Comparison of ENCODE assay signal across 14 mouse cellular contexts in genomic region chr10:95256095-95256494, GRCm38 (mm10).
A peak's percentile ranks its signal among the peaks of the same experiment; 100 is the strongest.
DNase-seq lines count a peak whose midpoint lies in the region; ATAC-seq and TF ChIP-seq lines count a peak whose summit lies in the region.
"Had no signal": no experiment of that assay in that cellular context is flagged by ENCODE, and none has a peak within 500 bp of the region (broad histone marks: within the 10 kb centered on the region; RNA-seq: fewer than 3 reads in every experiment).

No protein-coding gene starts in this region.

- H3K4me3 ChIP-seq in forebrain, embryonic 10.5 days: no peak overlapping the region; the same call in 1 of the 2 replicates
- H3K4me3 ChIP-seq in forebrain, postnatal 0 days (ENCODE audit: low read depth, low read length): no peak overlapping the region
- no peak overlapping the region for H3K4me3 ChIP-seq in kidney, embryonic 16.5 days (ENCODE audit: low read length)
- no peak overlapping the region for H3K4me3 ChIP-seq in limb, embryonic 12.5 days (replicated peaks)

- no peak for ATAC-seq in forebrain, postnatal 0 days
- 0 out of 2 replicates have a peak, but pooled peaks have one; percentile 49 for ATAC-seq in kidney, embryonic 16.5 days (ENCODE audit: low FRiP score, low TSS enrichment)
- ATAC-seq in activated CD4-positive, CD25-positive, alpha-beta regulatory T cell, adult 4 months: peak; percentile 8
- ATAC-seq in limb, embryonic 12.5 days (ENCODE audit: insufficient number of reproducible peaks, insufficient read depth, low FRiP score, low TSS enrichment, low read depth): no peak
- ATAC-seq: inflammation-experienced regulatory T-cells, adult 6 months had no signal

- peaks cover 57% of the 10 kb centered on the region for H3K4me1 ChIP-seq in forebrain, embryonic 10.5 days
- peaks cover 12% of the 10 kb centered on the region for H3K4me1 ChIP-seq in forebrain, postnatal 0 days (ENCODE audit: insufficient read depth)
- peaks cover 18% of the 10 kb centered on the region; the same call in 1 of the 2 replicates for H3K4me1 ChIP-seq in kidney, embryonic 16.5 days (ENCODE audit: insufficient read depth, low read length)
- H3K4me1 ChIP-seq in limb, embryonic 12.5 days (replicated peaks): peaks cover 37% of the 10 kb centered on the region

- H3K9me3 ChIP-seq in forebrain, embryonic 10.5 days: no peaks in the 10 kb centered on the region
- H3K9me3 ChIP-seq in forebrain, postnatal 0 days (ENCODE audit: low read length): no peaks in the 10 kb centered on the region
- H3K9me3 ChIP-seq in kidney, embryonic 16.5 days (ENCODE audit: low read length): no peaks in the 10 kb centered on the region
- no peaks in the 10 kb centered on the region for H3K9me3 ChIP-seq in limb, embryonic 12.5 days

- TF ChIP-seq CTCF in forebrain, postnatal 0 days (IDR thresholded peaks at IDR 0.05; ENCODE audit: low read depth): no peak

- no peak for DNase-seq in forebrain, embryonic 10.5 days (ENCODE audit: extremely low spot score, low spot score)
- DNase-seq in forebrain, postnatal 0 days: no peak
- DNase-seq in kidney, adult 18-20 months: no peak
- DNase-seq in T-cell, adult 2 months (ENCODE audit: low spot score): no peak
- DNase-seq in layer of hippocampus, postnatal 10 days (ENCODE audit: low spot score in 2 of 2): no peak
- DNase-seq: adrenal gland, postnatal 25 days; cerebellum, postnatal 25 days; kidney, postnatal 25 days; right cerebral cortex, adult 18-20 months; spleen, adult 18-20 months had no signal

- H3K27me3 ChIP-seq in forebrain, embryonic 10.5 days (ENCODE audit: poor library complexity, severe bottlenecking): 0 out of 2 replicates have a peak, but pooled peaks cover 5% of the 10 kb centered on the region
- H3K27me3 ChIP-seq in forebrain, postnatal 0 days (ENCODE audit: insufficient read depth, low read length): no peaks in the 10 kb centered on the region
- no peaks in the 10 kb centered on the region for H3K27me3 ChIP-seq in kidney, embryonic 16.5 days (ENCODE audit: insufficient read depth, low read length)
- H3K27me3 ChIP-seq in limb, embryonic 12.5 days: peaks cover 7% of the 10 kb centered on the region; the same call in 1 of the 2 replicates

- no peak overlapping the region for H3K9ac ChIP-seq in forebrain, postnatal 0 days
- H3K9ac ChIP-seq in kidney, embryonic 16.5 days (replicated peaks; ENCODE audit: low read length): no peak overlapping the region
- no peak overlapping the region for H3K9ac ChIP-seq in limb, embryonic 12.5 days (replicated peaks)

- 31% methylated on average over 7 of the region's 7 CpGs for WGBS in forebrain, embryonic 10.5 days
- 28% methylated on average over 7 of the region's 7 CpGs for WGBS in forebrain, postnatal 0 days
- 19% methylated on average over 7 of the region's 7 CpGs for WGBS in kidney, embryonic 16.5 days
- WGBS in limb, embryonic 12.5 days: 31% methylated on average over 7 of the region's 7 CpGs

- peak overlapping the region; percentile 62 for H3K27ac ChIP-seq in forebrain, embryonic 10.5 days
- H3K27ac ChIP-seq in forebrain, postnatal 0 days (ENCODE audit: low read depth, low read length): no peak overlapping the region
- no peak overlapping the region for H3K27ac ChIP-seq in kidney, embryonic 16.5 days (ENCODE audit: low read length)
- H3K27ac ChIP-seq in limb, embryonic 12.5 days: peak overlapping the region; percentile 47

- H3K36me3 ChIP-seq in forebrain, embryonic 10.5 days (replicated peaks): no peaks in the 10 kb centered on the region
- H3K36me3 ChIP-seq in forebrain, postnatal 0 days (ENCODE audit: insufficient read depth): no peaks in the 10 kb centered on the region
- no peaks in the 10 kb centered on the region for H3K36me3 ChIP-seq in kidney, embryonic 16.5 days (ENCODE audit: insufficient read depth, low read length)
- H3K36me3 ChIP-seq in limb, embryonic 12.5 days: no peaks in the 10 kb centered on the region

- no peak overlapping the region for H3K4me2 ChIP-seq in forebrain, postnatal 0 days (ENCODE audit: low read depth)
- H3K4me2 ChIP-seq in kidney, embryonic 16.5 days (replicated peaks; ENCODE audit: low read depth, low read length): no peak overlapping the region
- no peak overlapping the region for H3K4me2 ChIP-seq in limb, embryonic 12.5 days

Comparison
In these comparisons a context has a peak if more than half of its experiments do, and no peak if none do; other contexts are left out.
1. H3K27ac ChIP-seq: peak in forebrain, embryonic 10.5 days (single experiment) and limb, embryonic 12.5 days (single experiment); none in forebrain, postnatal 0 days (single experiment) and kidney, embryonic 16.5 days (single experiment).
2. ATAC-seq: peak in kidney, embryonic 16.5 days (single experiment) and activated CD4-positive, CD25-positive, alpha-beta regulatory T cell, adult 4 months (single experiment); none in forebrain, postnatal 0 days (single experiment) and limb, embryonic 12.5 days (single experiment).